Comparison of ENCODE assay signal across 11 mouse cellular contexts in the genomic region with DNA sequence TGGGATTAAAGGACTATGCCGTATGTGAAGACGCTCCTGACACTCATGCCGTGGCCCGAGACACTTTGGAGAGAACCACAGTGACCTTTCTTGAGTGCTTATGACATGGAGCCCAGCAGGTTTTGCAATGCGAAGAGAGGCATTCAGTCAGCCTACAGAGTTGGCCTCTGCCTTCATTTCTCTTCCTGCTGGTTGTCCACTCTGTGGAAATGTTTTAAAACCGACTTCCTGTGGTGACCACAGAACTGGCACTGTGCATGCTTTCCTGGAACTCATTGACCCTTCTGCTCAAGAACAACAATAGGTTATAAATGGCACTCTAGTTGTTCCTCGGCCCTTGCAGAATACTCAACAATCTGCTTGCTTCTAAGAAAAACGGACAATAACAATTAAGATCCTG.
DNase-seq lines count a peak whose midpoint lies in the region; ATAC-seq and TF ChIP-seq lines count a peak whose summit lies in the region.
"Had no signal": no experiment of that assay in that cellular context is flagged by ENCODE, and none has a peak within 500 bp of the region (broad histone marks: within the 10 kb centered on the region; RNA-seq: fewer than 3 reads in every experiment).

No protein-coding gene starts in this region.

- 42% methylated on average over 8 of the region's 8 CpGs for WGBS in liver, postnatal 0 days (ENCODE audit: insufficient replicate concordance)
- WGBS in liver, embryonic 11.5 days, result 49% methylated on average over 8 of the region's 8 CpGs
- WGBS in heart, embryonic 10.5 days, result 61% methylated on average over 8 of the region's 8 CpGs
- WGBS in small intestine, adult 2 months, result 62% methylated on average over 8 of the region's 8 CpGs
- WGBS in midbrain, embryonic 16.5 days, result 78% methylated on average over 8 of the region's 8 CpGs
- 77% methylated on average over 8 of the region's 8 CpGs for WGBS in midbrain, embryonic 11.5 days

- no peak for TF ChIP-seq POLR2A in small intestine, adult 2 months (IDR thresholded peaks at IDR 0.05; ENCODE audit: low read depth, low read length)

- no peaks in the 10 kb centered on the region for H3K27me3 ChIP-seq in liver, postnatal 0 days (ENCODE audit: insufficient read depth, low read length)
- no peaks in the 10 kb centered on the region for H3K27me3 ChIP-seq in liver, embryonic 11.5 days (replicated peaks; ENCODE audit: control insufficient read depth, insufficient read depth, low read length)
- no peaks in the 10 kb centered on the region for H3K27me3 ChIP-seq in heart, embryonic 10.5 days (ENCODE audit: insufficient read depth, poor library complexity, severe bottlenecking)
- H3K27me3 ChIP-seq in small intestine, adult 2 months (ENCODE audit: control insufficient read depth, insufficient read depth, low read length), result no peaks in the 10 kb centered on the region
- H3K27me3 ChIP-seq in midbrain, embryonic 16.5 days (ENCODE audit: control insufficient read depth, insufficient read depth, low read depth, low read length), result no peaks in the 10 kb centered on the region
- no peaks in the 10 kb centered on the region for H3K27me3 ChIP-seq in midbrain, embryonic 11.5 days (ENCODE audit: control insufficient read depth, insufficient read depth, low read length)
- H3K27me3 ChIP-seq: limb, embryonic 15.5 days; stomach, embryonic 15.5 days had no signal

- peaks cover 44% of the 10 kb centered on the region for H3K4me1 ChIP-seq in liver, postnatal 0 days (ENCODE audit: insufficient read depth)
- H3K4me1 ChIP-seq in liver, embryonic 11.5 days (replicated peaks; ENCODE audit: control insufficient read depth, insufficient read depth, low read length), result peaks cover 15% of the 10 kb centered on the region
- H3K4me1 ChIP-seq in heart, embryonic 10.5 days, result peaks cover 72% of the 10 kb centered on the region
- peaks cover 3% of the 10 kb centered on the region; the same call in 1 of the 2 replicates for H3K4me1 ChIP-seq in small intestine, adult 2 months (ENCODE audit: control insufficient read depth, insufficient read depth, insufficient read length, low read length)
- H3K4me1 ChIP-seq in midbrain, embryonic 16.5 days (ENCODE audit: control insufficient read depth, insufficient read depth, low read length), result no peaks in the 10 kb centered on the region
- no peaks in the 10 kb centered on the region for H3K4me1 ChIP-seq in midbrain, embryonic 11.5 days (ENCODE audit: control insufficient read depth, insufficient read depth, low read length)
- H3K4me1 ChIP-seq: stomach, embryonic 15.5 days had no signal

- TF ChIP-seq CTCF in liver, postnatal 0 days (IDR thresholded peaks at IDR 0.05; ENCODE audit: low read depth), result no peak
- TF ChIP-seq CTCF in small intestine, adult 2 months (IDR thresholded peaks at IDR 0.05; ENCODE audit: extremely low read depth, insufficient read length, insufficient replicate concordance, low read depth, low read length), result no peak

- no peak overlapping the region for H3K4me3 ChIP-seq in liver, postnatal 0 days (ENCODE audit: low read depth, low read length)
- H3K4me3 ChIP-seq in liver, embryonic 11.5 days (ENCODE audit: low read depth, low read length), result no peak overlapping the region
- H3K4me3 ChIP-seq in heart, embryonic 10.5 days, result no peak overlapping the region
- no peak overlapping the region for H3K4me3 ChIP-seq in small intestine, adult 2 months (ENCODE audit: low read depth, low read length)
- no peak overlapping the region for H3K4me3 ChIP-seq in midbrain, embryonic 16.5 days (ENCODE audit: low read depth, low read length)
- no peak overlapping the region for H3K4me3 ChIP-seq in midbrain, embryonic 11.5 days (ENCODE audit: low read depth, low read length)
- H3K4me3 ChIP-seq: erythroblast, embryonic 14.5 days; limb, embryonic 15.5 days; stomach, embryonic 15.5 days had no signal

- H3K9ac ChIP-seq in liver, postnatal 0 days (replicated peaks), result no peak overlapping the region
- no peak overlapping the region for H3K9ac ChIP-seq in liver, embryonic 11.5 days (ENCODE audit: low read depth, low read length)
- no peak overlapping the region for H3K9ac ChIP-seq in midbrain, embryonic 16.5 days (ENCODE audit: low read depth, low read length)
- H3K9ac ChIP-seq in midbrain, embryonic 11.5 days (ENCODE audit: low read length), result no peak overlapping the region
- H3K9ac ChIP-seq: limb, embryonic 15.5 days; stomach, embryonic 15.5 days had no signal

- TF ChIP-seq EP300 in liver, postnatal 0 days (IDR thresholded peaks at IDR 0.05; ENCODE audit: low read depth), result peak; percentile 73

- no peak for DNase-seq in liver, postnatal 0 days
- DNase-seq in liver, embryonic 11.5 days (ENCODE audit: low spot score), result no peak
- DNase-seq in heart, embryonic 10.5 days (ENCODE audit: low spot score), result no peak
- DNase-seq in kidney, postnatal 36 days, result peak; percentile 65 to 78
- DNase-seq in midbrain, embryonic 11.5 days (ENCODE audit: low spot score, missing footprints), result no peak
- DNase-seq: cerebellum, adult 18-20 months had no signal

- no peak overlapping the region for H3K4me2 ChIP-seq in liver, postnatal 0 days (ENCODE audit: low read depth, low read length)
- H3K4me2 ChIP-seq in liver, embryonic 11.5 days, result no peak overlapping the region
- H3K4me2 ChIP-seq in midbrain, embryonic 16.5 days (ENCODE audit: low read length), result no peak overlapping the region
- no peak overlapping the region for H3K4me2 ChIP-seq in midbrain, embryonic 11.5 days
- H3K4me2 ChIP-seq: limb, embryonic 15.5 days; stomach, embryonic 15.5 days had no signal

- no peaks in the 10 kb centered on the region for H3K36me3 ChIP-seq in liver, postnatal 0 days (replicated peaks; ENCODE audit: insufficient read depth, low read length)
- H3K36me3 ChIP-seq in liver, embryonic 11.5 days (ENCODE audit: control insufficient read depth, insufficient read depth, low read length), result no peaks in the 10 kb centered on the region
- H3K36me3 ChIP-seq in heart, embryonic 10.5 days, result peaks cover 8% of the 10 kb centered on the region; the same call in 1 of the 2 replicates
- no peaks in the 10 kb centered on the region for H3K36me3 ChIP-seq in small intestine, adult 2 months (ENCODE audit: control insufficient read depth, insufficient read depth, low read length)
- no peaks in the 10 kb centered on the region for H3K36me3 ChIP-seq in midbrain, embryonic 16.5 days (ENCODE audit: control insufficient read depth, insufficient read depth, low read length)
- no peaks in the 10 kb centered on the region for H3K36me3 ChIP-seq in midbrain, embryonic 11.5 days (ENCODE audit: control insufficient read depth, insufficient read depth, low read length)
- H3K36me3 ChIP-seq: limb, embryonic 15.5 days; stomach, embryonic 15.5 days had no signal

- peak overlapping the region; percentile 63 for H3K27ac ChIP-seq in liver, postnatal 0 days (ENCODE audit: low read depth)
- no peak overlapping the region for H3K27ac ChIP-seq in liver, embryonic 11.5 days (ENCODE audit: low read depth, low read length)
- H3K27ac ChIP-seq in heart, embryonic 10.5 days, result peak overlapping the region; percentile 62
- peak overlapping the region; percentile 60; the same call in 1 of the 2 replicates for H3K27ac ChIP-seq in small intestine, adult 2 months (ENCODE audit: insufficient read depth, low read depth, low read length)
- H3K27ac ChIP-seq in midbrain, embryonic 16.5 days (ENCODE audit: low read length), result no peak overlapping the region
- no peak overlapping the region for H3K27ac ChIP-seq in midbrain, embryonic 11.5 days (ENCODE audit: low read depth, low read length)
- H3K27ac ChIP-seq: limb, embryonic 15.5 days; stomach, embryonic 15.5 days had no signal

- H3K9me3 ChIP-seq in liver, postnatal 0 days (ENCODE audit: low read length), result no peaks in the 10 kb centered on the region
- no peaks in the 10 kb centered on the region for H3K9me3 ChIP-seq in liver, embryonic 11.5 days (ENCODE audit: control insufficient read depth, low read length)
- no peaks in the 10 kb centered on the region for H3K9me3 ChIP-seq in heart, embryonic 10.5 days
- no peaks in the 10 kb centered on the region for H3K9me3 ChIP-seq in midbrain, embryonic 16.5 days (replicated peaks; ENCODE audit: control insufficient read depth, low read length, poor library complexity, severe bottlenecking)
- H3K9me3 ChIP-seq in midbrain, embryonic 11.5 days (ENCODE audit: control insufficient read depth, low read length), result no peaks in the 10 kb centered on the region
- H3K9me3 ChIP-seq: limb, embryonic 15.5 days; stomach, embryonic 15.5 days had no signal

- ATAC-seq in liver, postnatal 0 days, result peak; percentile 57
- ATAC-seq in liver, embryonic 11.5 days (replicated peaks; ENCODE audit: low FRiP score), result no peak
- no peak for ATAC-seq in midbrain, embryonic 16.5 days
- ATAC-seq in midbrain, embryonic 11.5 days (ENCODE audit: low FRiP score), result no peak

Comparison
In these comparisons a context has a peak if more than half of its experiments do, and no peak if none do; other contexts are left out.
1. H3K27ac ChIP-seq: peak in liver, postnatal 0 days (single experiment), heart, embryonic 10.5 days (single experiment) and small intestine, adult 2 months (single experiment); none in liver, embryonic 11.5 days (single experiment), midbrain, embryonic 16.5 days (single experiment) and midbrain, embryonic 11.5 days (single experiment).
2. DNase-seq: peak in kidney, postnatal 36 days (2 of 2); none in liver, postnatal 0 days (single experiment), liver, embryonic 11.5 days (single experiment), heart, embryonic 10.5 days (single experiment) and midbrain, embryonic 11.5 days (single experiment).